Mouse (Mus musculus) splenic B cell, adult 2 months (primary cell): Measurements from ENCODE around the gene Dedd2.

ENCODE experiments used
- DNase-seq: peaks from one replicate; pipeline ENCODE4 v3.0.0-alpha.2; 2011; ENCODE audit warnings: low read depth, low spot score
- H3K27me3 ChIP-seq: 2 replicates; pipeline ENCODE4 v1.6.1; 2012; ENCODE audit warnings: mild to moderate bottlenecking, low read length, moderate library complexity, mixed read lengths; ENCODE audit not compliant: control insufficient read depth, poor library complexity, insufficient read depth, severe bottlenecking
- H3K36me3 ChIP-seq: 2 replicates; pipeline ENCODE4 v1.6.1; 2012; ENCODE audit warnings: mild to moderate bottlenecking, low read length, moderate library complexity, mixed read lengths; ENCODE audit not compliant: control insufficient read depth, poor library complexity, insufficient read depth, severe bottlenecking

The Dedd2 gene

GRCm38 (mm10) chr7:25217653-25218395 lies 2.6 kb downstream of the Dedd2 start:
- Histone ChIP-seq H3K27me3 (no peaks in the 10 kb centered on the region), H3K36me3 (peaks cover 6% of the 10 kb centered on the region; the same call in 1 of the 2 replicates)
- DNase-seq = peak; percentile 72

GRCm38 (mm10) chr7:25214172-25214571 lies 6.2 kb downstream of the Dedd2 start:
- no peaks in the 10 kb centered on the region for H3K27me3 ChIP-seq
- H3K36me3 ChIP-seq = peaks cover 6% of the 10 kb centered on the region
- no peak for DNase-seq

GRCm38 (mm10) chr7:25213099-25213498 lies 7.3 kb downstream of the Dedd2 start:
- H3K27me3 ChIP-seq = no peaks in the 10 kb centered on the region
- DNase-seq = no peak
- peaks cover 6% of the 10 kb centered on the region for H3K36me3 ChIP-seq

- H3K36me3 ChIP-seq = peaks cover 1% of the 10 kb centered on the region
- no peaks in the 10 kb centered on the region for H3K27me3 ChIP-seq
- DNase-seq = no peak
Observed at GRCm38 (mm10) chr7:25210482-25210881, 9.9 kb downstream of the Dedd2 start.

GRCm38 (mm10) chr7:25209161-25209622 lies 11.2 kb downstream of the Dedd2 start:
- DNase-seq = peak; percentile 71
- H3K36me3 ChIP-seq = no peaks in the 10 kb centered on the region; the same call in none of the 2 replicates
- H3K27me3 ChIP-seq = no peaks in the 10 kb centered on the region

- DNase-seq = peak; percentile 43
- peaks cover 9% of the 10 kb centered on the region for H3K36me3 ChIP-seq
- H3K27me3 ChIP-seq = no peaks in the 10 kb centered on the region
Observed at GRCm38 (mm10) chr7:25206094-25206830, 14.2 kb downstream of the Dedd2 start.

GRCm38 (mm10) chr7:25205355-25206093 lies 14.9 kb downstream of the Dedd2 start:
- DNase-seq = peak; percentile 84
- H3K36me3 ChIP-seq = peaks cover 9% of the 10 kb centered on the region
- no peaks in the 10 kb centered on the region for H3K27me3 ChIP-seq

- DNase-seq = no peak
- Histone ChIP-seq H3K36me3 (peaks cover 9% of the 10 kb centered on the region), H3K27me3 (no peaks in the 10 kb centered on the region)
Observed at GRCm38 (mm10) chr7:25203624-25204023, 16.8 kb downstream of the Dedd2 start.

- Histone ChIP-seq H3K27me3 (no peaks in the 10 kb centered on the region), H3K36me3 (no peaks in the 10 kb centered on the region; the same call in none of the 2 replicates)
- DNase-seq = no peak
Observed at GRCm38 (mm10) chr7:25197384-25198018, 22.9 kb downstream of the Dedd2 start.

- H3K36me3 ChIP-seq = no peaks in the 10 kb centered on the region
- H3K27me3 ChIP-seq = no peaks in the 10 kb centered on the region
- DNase-seq = no peak
Observed at GRCm38 (mm10) chr7:25196107-25196506, 24.3 kb downstream of the Dedd2 start.

- DNase-seq = no peak
Observed at GRCm38 (mm10) chr7:25195148-25195547, 25.3 kb downstream of the Dedd2 start.

GRCm38 (mm10) chr7:25192110-25192509 lies 28.3 kb downstream of the Dedd2 start:
- no peaks in the 10 kb centered on the region for H3K36me3 ChIP-seq
- DNase-seq = no peak

More at GRCm38 (mm10) chr7:25195148-25195547, 25.3 kb downstream of the Dedd2 start:
- H3K27me3 ChIP-seq = no peaks in the 10 kb centered on the region
- no peaks in the 10 kb centered on the region for H3K36me3 ChIP-seq

GRCm38 (mm10) chr7:25190806-25191205 lies 29.6 kb downstream of the Dedd2 start:
- Histone ChIP-seq H3K36me3 (no peaks in the 10 kb centered on the region), H3K27me3 (no peaks in the 10 kb centered on the region)
- no peak for DNase-seq

More at GRCm38 (mm10) chr7:25192110-25192509, 28.3 kb downstream of the Dedd2 start:
- H3K27me3 ChIP-seq = no peaks in the 10 kb centered on the region
